Mouse (Mus musculus): ENCODE measurements around the gene Cdc42ep1.
"Not testable (repeated sequence)": the region's sequence is repeated elsewhere in the genome, so short reads cannot be mapped to it uniquely, and the experiment has no call there.

DNA sequence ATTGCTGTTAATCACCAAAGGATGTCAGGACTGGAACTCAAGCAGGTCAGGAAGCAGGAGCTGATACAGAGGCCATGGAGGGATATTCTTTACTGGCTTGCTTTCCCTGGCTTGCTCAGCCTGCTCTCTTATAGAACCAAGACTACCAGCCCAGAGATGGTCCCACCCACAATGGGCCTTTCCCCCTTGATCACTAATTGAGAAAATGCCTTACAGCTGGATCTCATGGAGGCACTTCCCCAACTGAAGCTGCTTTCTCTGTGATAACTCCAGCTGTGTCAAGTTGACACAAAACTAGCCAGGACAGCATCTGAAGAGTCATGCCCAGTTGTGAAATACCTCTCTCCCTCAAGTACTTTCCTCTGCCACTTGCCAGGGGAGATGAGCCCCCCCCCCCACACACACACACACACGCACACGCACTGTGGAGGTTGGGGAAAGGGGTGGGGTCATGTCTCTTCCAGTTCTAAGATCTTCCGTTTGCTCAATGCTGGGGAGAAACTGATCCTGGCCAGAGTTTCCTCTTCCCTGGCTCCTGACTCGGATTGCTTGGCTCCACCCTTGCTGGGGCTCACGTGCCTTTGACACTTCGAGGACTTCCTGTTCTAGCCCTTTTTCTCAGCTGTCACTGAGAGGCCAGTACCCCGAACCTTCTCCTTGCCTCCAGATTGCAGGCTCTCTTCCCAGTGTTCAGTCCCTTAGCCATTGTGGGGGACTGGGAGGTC, 36.5 kb downstream of the Cdc42ep1 start:
- not testable (repeated sequence) for TF ChIP-seq CTCF (IDR thresholded peaks at IDR 0.05; ENCODE audit: insufficient read depth, low read length); POLR2A (IDR thresholded peaks at IDR 0.05; ENCODE audit: borderline replicate concordance, extremely low read depth, low read depth, low read length)
